Mouse (Mus musculus): ENCODE measurements at regions not wholly inside any gene's neighbourhood (a gene's known extent, or its start where the extent isn't known, plus 50 kb on each side); places are given as distances from the start of the nearest gene placed in this dataset.

GRCm38 (mm10) chr10:66756866-66757265, 339.1 kb upstream of the Jmjd1c start:
- TF ChIP-seq POLR2A (IDR thresholded peaks at IDR 0.05; ENCODE audit: low read depth, low read length) = no peak
- TF ChIP-seq CTCF (IDR thresholded peaks at IDR 0.05; ENCODE audit: borderline replicate concordance, insufficient read depth, low read length) = no peak
